Mouse (Mus musculus) frontal cortex, postnatal 36 days (tissue): Measurements from ENCODE around the gene Plin4.

Experiments used
- DNase-seq, 2 experiments: peaks; one replicate each; pipeline ENCODE4 v3.0.0; 2022; ENCODE audit warnings: low spot score in 2 of 2

The Plin4 gene

GRCm38 (mm10) chr17:56057381-56058120 lies 52.1 kb downstream of the Plin4 start:
- DNase-seq: no peak

DNA sequence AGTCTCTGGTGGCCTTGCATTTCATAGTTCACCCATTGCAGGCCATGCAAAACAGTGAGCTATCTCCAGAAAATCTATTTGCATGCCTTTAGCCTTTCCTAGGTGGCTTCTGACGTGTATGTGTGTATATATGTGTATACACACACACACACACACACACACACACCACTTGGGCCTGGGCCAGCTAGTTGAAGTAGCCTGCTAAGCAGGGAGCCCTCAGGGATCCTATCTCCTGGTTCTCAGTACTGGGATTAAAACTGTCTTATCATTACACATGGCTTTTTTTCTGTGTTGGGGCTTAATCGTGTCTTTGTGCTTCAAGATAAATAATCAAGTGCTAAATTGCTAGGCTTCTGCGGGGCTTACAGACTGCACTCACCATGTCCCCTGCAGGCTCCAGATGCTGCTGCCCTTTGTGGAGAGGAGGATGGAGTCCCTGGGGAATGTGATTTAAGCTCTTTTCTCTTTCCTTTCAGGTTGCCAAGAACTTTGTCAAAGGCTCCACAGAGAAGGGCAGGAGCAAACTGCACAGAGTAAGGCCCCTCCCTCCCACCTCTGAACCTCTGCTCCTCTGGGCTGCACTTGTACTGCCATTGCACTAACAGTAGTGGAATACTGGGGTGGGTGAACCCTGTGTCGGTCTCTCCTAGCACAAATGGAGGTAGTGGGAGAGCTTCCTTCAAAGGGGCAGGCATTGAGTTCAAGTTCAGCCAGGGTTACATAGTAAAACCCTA lies 53.5 kb downstream of the Plin4 start:
- DNase-seq: no peak

DNA sequence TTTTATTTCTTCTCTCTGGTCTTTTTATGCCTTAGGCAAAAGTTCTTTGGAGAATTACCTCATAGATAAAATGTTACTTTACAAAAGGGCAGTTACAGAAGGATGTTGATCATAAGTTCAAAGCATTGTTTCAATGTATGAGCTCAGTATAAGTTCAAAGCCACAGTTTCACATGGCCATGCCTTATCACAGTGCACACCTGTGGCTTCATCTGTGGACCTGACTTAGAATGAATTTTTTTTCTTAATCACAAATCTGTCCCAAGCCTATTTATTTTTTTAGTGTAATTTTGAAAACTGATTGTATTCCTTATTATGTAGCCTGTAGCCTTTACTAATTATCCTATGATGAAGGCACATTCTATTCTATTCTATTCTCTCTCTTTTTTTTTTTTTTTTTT lies 54.7 kb downstream of the Plin4 start:
- DNase-seq: no peak

- DNase-seq: no peak
Observed at GRCm38 (mm10) chr17:56051369-56051768, 58.2 kb downstream of the Plin4 start.
